Mouse (Mus musculus) forebrain, embryonic 11.5 days (tissue): Measurements from ENCODE around the gene Cst6. TPM values are rescaled to one million over a fixed set of nuclear protein-coding genes. Genes with fewer than 3 reads are reported as not detected.

Experiments used
- ATAC-seq: fragments of 200-750 bp; cut with Nextera tagmentation; replicated peaks from 2 replicates; pipeline ENCODE4 v1.8.0; 2017; ENCODE audit warnings: moderate TSS enrichment; ENCODE audit not compliant: low FRiP score
- DNase-seq: peaks from one replicate; pipeline ENCODE4 v3.0.0-alpha.2; 2017; ENCODE audit warnings: low spot score
- H3K27ac ChIP-seq: fragments of 300-500 bp; sonication (generic); 2 replicates; pipeline ENCODE4 v1.5.1; 2014; ENCODE audit warnings: low read depth, low read length
- H3K27me3 ChIP-seq: fragments of 300-500 bp; sonication (generic); 2 replicates; pipeline ENCODE4 v1.6.1; 2014; ENCODE audit warnings: mild to moderate bottlenecking, low read length, mixed read lengths; ENCODE audit not compliant: control insufficient read depth, insufficient read depth
- H3K36me3 ChIP-seq: fragments of 300-500 bp; sonication (generic); 2 replicates; pipeline ENCODE4 v1.6.1; 2014; ENCODE audit warnings: mild to moderate bottlenecking, low read length, moderate library complexity, mixed read lengths; ENCODE audit not compliant: control insufficient read depth, insufficient read depth
- H3K4me1 ChIP-seq: fragments of 300-500 bp; sonication (generic); replicated peaks from 2 replicates; pipeline ENCODE4 v1.6.1; 2014; ENCODE audit warnings: low read length, mixed read lengths; ENCODE audit not compliant: control insufficient read depth, insufficient read depth
- H3K4me2 ChIP-seq: fragments of 300-500 bp; sonication (generic); 2 replicates; pipeline ENCODE4 v1.6.1; 2014; ENCODE audit warnings: low read depth, mild to moderate bottlenecking, low read length, moderate library complexity, mixed read lengths; ENCODE audit not compliant: severe bottlenecking
- H3K4me3 ChIP-seq: fragments of 300-500 bp; sonication (generic); 2 replicates; pipeline ENCODE4 v1.5.1; 2014; ENCODE audit warnings: low read depth, low read length
- H3K9ac ChIP-seq: fragments of 300-500 bp; sonication (generic); 2 replicates; pipeline ENCODE4 v1.6.1; 2014; ENCODE audit warnings: low read length
- H3K9me3 ChIP-seq: fragments of 300-500 bp; sonication (generic); 2 replicates; pipeline ENCODE4 v1.6.1; 2016; ENCODE audit warnings: low read length, mixed read lengths; ENCODE audit not compliant: control insufficient read depth
- WGBS: fragments of 180-500 bp; shearing (Covaris S2); extraction: QIAGEN DNeasy Blood & Tissue Kit; methylation state at CpG from one replicate; pipeline ENCODE4 v1.1.7; 2014; 5-methylcytosine and 5-hydroxymethylcytosine counted together
- polyA plus RNA-seq: library from polyadenylated mRNA; unstranded; fragments of >200 nt; fragmentation: Nextera tagmentation; extraction: Ambion mirVana; gene quantifications from 2 replicates; pipeline ENCODE4 v1.2.1, GENCODE M21; 2014

Gene Cst6
- polyA plus RNA-seq, 1 experiment from 2014 or later, result 0.83 TPM

DNA sequence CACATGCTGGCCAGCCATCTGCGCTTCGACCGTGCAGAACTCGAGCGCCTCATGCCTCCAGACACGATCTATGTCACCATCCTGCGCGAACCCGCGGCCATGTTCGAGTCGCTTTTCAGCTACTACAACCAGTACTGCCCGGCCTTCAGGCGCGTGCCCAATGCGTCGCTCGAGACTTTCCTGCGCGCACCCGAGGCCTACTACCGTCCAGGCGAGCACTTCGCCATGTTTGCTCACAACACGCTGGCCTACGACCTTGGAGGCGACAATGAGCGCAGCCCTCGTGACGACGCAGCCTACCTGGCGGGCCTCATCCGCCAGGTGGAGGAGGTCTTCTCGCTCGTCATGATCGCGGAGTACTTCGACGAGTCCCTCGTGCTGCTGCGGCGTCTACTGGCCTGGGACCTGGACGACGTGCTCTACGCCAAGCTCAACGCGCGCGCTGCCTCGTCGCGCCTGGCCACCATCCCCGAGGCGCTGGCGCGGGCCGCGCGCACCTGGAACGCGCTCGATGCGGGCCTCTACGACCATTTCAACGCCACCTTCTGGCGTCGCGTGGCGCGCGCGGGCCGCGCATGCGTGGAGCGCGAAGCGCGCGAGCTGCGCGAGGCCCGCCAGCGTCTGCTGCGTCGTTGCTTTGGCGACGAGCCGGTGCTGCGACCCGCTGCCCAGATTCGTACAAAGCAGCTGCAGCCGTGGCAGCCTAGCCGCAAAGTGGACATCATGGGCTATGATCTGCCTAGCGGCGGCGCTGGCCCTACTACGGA, 42.2 kb downstream of the Cst6 start:
- 49% methylated on average over 98 of the region's 98 CpGs for WGBS
- peaks cover 5% of the 10 kb centered on the region; the same call in 1 of the 2 replicates for H3K36me3 ChIP-seq
- no peaks in the 10 kb centered on the region for H3K27me3 ChIP-seq
- H3K4me1 ChIP-seq, result no peaks in the 10 kb centered on the region
- no peak overlapping the region for H3K27ac ChIP-seq
- DNase-seq (peak; percentile 58), ATAC-seq (no peak)
- no peak overlapping the region for H3K4me3 ChIP-seq
- H3K4me2 ChIP-seq, result 0 out of 2 replicates have a peak overlapping the region, but pooled peaks have one; percentile 5
- no peaks in the 10 kb centered on the region; the same call in 1 of the 2 replicates for H3K9me3 ChIP-seq
- no peak overlapping the region for H3K9ac ChIP-seq

GRCm38 (mm10) chr19:5306279-5306678, 43.1 kb downstream of the Cst6 start:
- ATAC-seq, result no peak
- H3K4me2 ChIP-seq, result no peak overlapping the region
- 90% methylated on average over 6 of the region's 6 CpGs for WGBS
- no peaks in the 10 kb centered on the region; the same call in 1 of the 2 replicates for H3K9me3 ChIP-seq
- H3K4me3 ChIP-seq, result no peak overlapping the region
- no peaks in the 10 kb centered on the region for H3K27me3 ChIP-seq
- H3K36me3 ChIP-seq, result peaks cover 5% of the 10 kb centered on the region; the same call in 1 of the 2 replicates
- no peak overlapping the region for H3K9ac ChIP-seq
- H3K4me1 ChIP-seq, result no peaks in the 10 kb centered on the region
- DNase-seq, result no peak
- no peak overlapping the region for H3K27ac ChIP-seq

DNA sequence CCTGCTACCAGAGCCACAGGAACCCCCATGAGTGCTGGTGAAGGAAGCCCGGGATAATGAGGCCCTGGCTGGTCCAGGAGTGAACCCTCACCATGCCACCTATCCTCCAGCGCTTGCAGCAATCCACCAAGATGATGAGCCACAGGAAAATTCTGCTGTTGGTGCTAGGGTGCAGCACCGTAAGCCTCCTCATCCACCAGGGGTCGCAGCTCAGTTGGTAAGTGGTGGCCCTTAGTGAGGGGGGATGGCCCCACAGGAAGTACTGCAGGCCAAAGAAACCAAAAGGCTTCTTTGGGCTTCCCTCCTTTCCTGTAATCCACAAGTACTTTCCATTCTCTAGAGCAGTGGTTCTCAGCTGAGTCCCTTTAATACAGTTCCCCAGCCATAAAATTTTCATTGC, 46.9 kb downstream of the Cst6 start:
- Histone ChIP-seq H3K4me1 (peaks cover 4% of the 10 kb centered on the region; the same call in 1 of the 2 replicates), H3K9me3 (no peaks in the 10 kb centered on the region; the same call in 1 of the 2 replicates), H3K4me3 (no peak overlapping the region), H3K4me2 (no peak overlapping the region), H3K27ac (no peak overlapping the region), H3K27me3 (no peaks in the 10 kb centered on the region), H3K36me3 (peaks cover 3% of the 10 kb centered on the region; the same call in 1 of the 2 replicates), H3K9ac (no peak overlapping the region)
- ATAC-seq, result no peak
- WGBS, result 22% methylated on average over 4 of the region's 4 CpGs
- peak; percentile 75 for DNase-seq

DNA sequence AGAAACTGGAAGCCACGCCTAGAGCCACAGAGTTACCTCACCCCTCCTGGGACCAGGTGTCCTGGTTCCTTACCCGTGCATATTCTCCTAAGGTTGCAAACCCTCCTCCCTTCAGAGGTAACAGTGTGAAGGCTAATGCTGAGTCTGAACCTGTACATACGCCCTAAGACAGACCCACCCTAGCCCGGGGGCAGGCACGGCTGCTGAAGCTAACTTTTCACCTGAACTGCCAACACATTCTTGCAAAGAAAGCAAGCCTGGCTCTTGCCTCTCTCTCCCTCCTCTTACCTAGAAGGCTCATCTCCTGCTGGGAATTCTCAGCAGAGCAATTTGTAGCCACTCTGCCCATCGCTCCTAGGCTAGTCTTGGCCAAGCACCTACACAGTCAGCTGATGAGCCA, 48.8 kb downstream of the Cst6 start:
- Histone ChIP-seq H3K36me3 (no peaks in the 10 kb centered on the region; the same call in 1 of the 2 replicates), H3K27me3 (no peaks in the 10 kb centered on the region), H3K4me1 (peaks cover 6% of the 10 kb centered on the region; the same call in 1 of the 2 replicates), H3K9ac (no peak overlapping the region), H3K27ac (no peak overlapping the region), H3K4me3 (no peak overlapping the region), H3K4me2 (no peak overlapping the region), H3K9me3 (no peaks in the 10 kb centered on the region)
- DNase-seq (peak; percentile 41), ATAC-seq (no peak)
- WGBS, result 86% methylated on average over 6 of the region's 6 CpGs

GRCm38 (mm10) chr19:5297903-5298800, 51.2 kb downstream of the Cst6 start, which contains the start of gene Gal3st3:
TSS of gene Gal3st3 (plus strand) at chr19:5298331.
- Histone ChIP-seq H3K27me3 (no peaks in the 10 kb centered on the region), H3K27ac (0 out of 2 replicates have a peak within 1 kb of the TSS, but pooled peaks have one; percentile 65), H3K4me2 (peak within 1 kb of the TSS; percentile 51), H3K4me3 (peak within 1 kb of the TSS; percentile 36), H3K9ac (peak within 1 kb of the TSS; percentile 62), H3K9me3 (no peaks in the 10 kb centered on the region), H3K4me1 (peaks cover 8% of the 10 kb centered on the region), H3K36me3 (no peaks in the 10 kb centered on the region; the same call in 1 of the 2 replicates)
- 5% methylated on average over 31 of the region's 32 CpGs for WGBS
- ATAC-seq (peak; percentile 57), DNase-seq (peak; percentile 83)

- Histone ChIP-seq H3K27me3 (no peaks in the 10 kb centered on the region), H3K4me2 (no peak overlapping the region), H3K4me3 (no peak overlapping the region), H3K36me3 (peaks cover 7% of the 10 kb centered on the region), H3K9ac (no peak overlapping the region), H3K9me3 (no peaks in the 10 kb centered on the region), H3K4me1 (peaks cover 8% of the 10 kb centered on the region), H3K27ac (no peak overlapping the region)
- no peak for ATAC-seq
- 79% methylated on average over 5 of the region's 5 CpGs for WGBS
- DNase-seq, result no peak
Measured at GRCm38 (mm10) chr19:5296630-5297029, 52.7 kb downstream of the Cst6 start.

DNA sequence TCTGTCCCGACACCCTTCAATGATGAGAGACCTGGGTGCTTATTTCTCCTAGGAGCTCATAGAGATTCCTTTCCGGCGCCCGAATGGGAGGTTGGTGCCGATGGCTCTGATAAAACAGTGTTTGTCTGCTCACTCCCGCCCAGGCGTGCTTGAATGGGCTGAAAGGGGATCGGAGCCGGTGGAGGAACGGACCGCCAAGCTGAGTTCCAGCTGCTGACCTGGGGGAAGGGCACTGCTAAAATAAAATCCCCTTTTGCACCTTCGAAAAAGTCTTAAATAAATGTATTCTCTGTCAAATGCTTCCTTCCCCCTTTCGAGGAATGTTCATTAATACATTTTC, 53.7 kb downstream of the Cst6 start:
- peak overlapping the region; percentile 77 for H3K9ac ChIP-seq
- H3K27ac ChIP-seq, result peak overlapping the region; percentile 81
- no peaks in the 10 kb centered on the region for H3K9me3 ChIP-seq
- 6% methylated on average over 13 of the region's 13 CpGs for WGBS
- DNase-seq (no peak), ATAC-seq (peak; percentile 47; the same call in 1 of the 2 replicates)
- H3K4me3 ChIP-seq, result peak overlapping the region; percentile 88
- H3K36me3 ChIP-seq, result peaks cover 10% of the 10 kb centered on the region
- H3K27me3 ChIP-seq, result no peaks in the 10 kb centered on the region
- H3K4me2 ChIP-seq, result peak overlapping the region; percentile 68
- peaks cover 8% of the 10 kb centered on the region for H3K4me1 ChIP-seq

GRCm38 (mm10) chr19:5294972-5295735, 54.2 kb downstream of the Cst6 start, which contains the start of gene Sf3b2:
TSS of gene Sf3b2 (minus strand) at chr19:5295455.
- ATAC-seq, result peak; percentile 93
- Histone ChIP-seq H3K4me3 (peak within 1 kb of the TSS; percentile 88), H3K4me1 (peaks cover 8% of the 10 kb centered on the region), H3K36me3 (peaks cover 14% of the 10 kb centered on the region), H3K9me3 (no peaks in the 10 kb centered on the region), H3K27me3 (no peaks in the 10 kb centered on the region), H3K9ac (peak within 1 kb of the TSS; percentile 89), H3K27ac (peak within 1 kb of the TSS; percentile 81), H3K4me2 (peak within 1 kb of the TSS; percentile 68)
- DNase-seq, result peak; percentile 98
- WGBS, result under 1% methylated on average over 46 of the region's 46 CpGs
